Mouse (Mus musculus) forebrain, embryonic 16.5 days (tissue): ENCODE measurements around the gene Ghrhr. TPM values are rescaled to one million over a fixed set of nuclear protein-coding genes. Genes with fewer than 3 reads are reported as not detected.

Experiments used
- ATAC-seq: fragments of 200-750 bp; cut with Nextera tagmentation; 2 replicates; pipeline ENCODE4 v1.8.0; 2017; ENCODE audit warnings: mild to moderate bottlenecking, moderate library complexity
- H3K27ac ChIP-seq: fragments of 300-500 bp; sonication (generic); 2 replicates; pipeline ENCODE4 v1.5.1; 2014; ENCODE audit warnings: low read length, control low read depth
- H3K27me3 ChIP-seq: fragments of 300-500 bp; sonication (generic); replicated peaks from 2 replicates; pipeline ENCODE4 v1.6.1; 2014; ENCODE audit warnings: low read length; ENCODE audit not compliant: control insufficient read depth, insufficient read depth
- H3K36me3 ChIP-seq: fragments of 300-500 bp; sonication (generic); 2 replicates; pipeline ENCODE4 v1.6.1; 2014; ENCODE audit not compliant: control insufficient read depth, insufficient read depth
- H3K4me1 ChIP-seq: fragments of 300-500 bp; sonication (generic); replicated peaks from 2 replicates; pipeline ENCODE4 v1.6.1; 2014; ENCODE audit warnings: low read length; ENCODE audit not compliant: control insufficient read depth, insufficient read depth
- H3K4me2 ChIP-seq: fragments of 300-500 bp; sonication (generic); 2 replicates; pipeline ENCODE4 v1.6.1; 2014; ENCODE audit warnings: mild to moderate bottlenecking, low read length, control low read depth
- H3K4me3 ChIP-seq: fragments of 300-500 bp; sonication (generic); replicated peaks from 2 replicates; pipeline ENCODE4 v1.5.1; 2014; ENCODE audit warnings: mild to moderate bottlenecking, low read length, control low read depth
- H3K9ac ChIP-seq: fragments of 300-500 bp; sonication (generic); replicated peaks from 2 replicates; pipeline ENCODE4 v1.6.1; 2014; ENCODE audit warnings: low read depth, low read length, control low read depth
- H3K9me3 ChIP-seq: fragments of 300-500 bp; sonication (generic); 2 replicates; pipeline ENCODE4 v1.6.1; 2016; ENCODE audit warnings: low read length; ENCODE audit not compliant: control insufficient read depth
- WGBS: fragments of 180-500 bp; shearing (Covaris S2); extraction: QIAGEN DNeasy Blood & Tissue Kit; methylation state at CpG from one replicate; pipeline ENCODE4 v1.1.7; 2014; 5-methylcytosine and 5-hydroxymethylcytosine counted together
- polyA plus RNA-seq: library from polyadenylated mRNA; unstranded; fragments of >200 nt; fragmentation: Nextera tagmentation; extraction: Ambion mirVana; gene quantifications from 2 replicates; pipeline ENCODE4 v1.2.1, GENCODE M21; 2015

Ghrhr gene
- polyA plus RNA-seq = not detected in 2 replicates

DNA sequence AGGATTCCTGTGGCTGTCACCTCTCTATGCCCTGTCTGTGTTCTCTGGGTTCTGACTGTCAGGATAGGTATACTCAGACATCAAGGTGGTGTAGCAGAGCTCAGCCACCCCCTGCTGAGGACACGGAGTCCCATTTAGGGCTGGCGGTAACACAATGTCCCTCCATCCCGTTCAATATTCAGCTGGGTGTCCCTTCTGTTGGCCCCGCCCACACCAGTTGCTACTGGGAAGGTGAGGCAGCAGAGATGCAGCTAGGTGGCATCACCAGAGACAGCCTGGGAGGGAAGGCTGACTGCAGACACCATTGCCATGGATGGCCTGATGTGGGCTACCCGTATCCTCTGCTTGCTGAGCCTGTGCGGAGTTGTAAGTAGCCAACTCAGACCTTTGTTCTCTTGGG lies at the start of gene Ghrhr:
Gene Ghrhr, plus strand, starts transcription at position 220 of the 400 bp plus-strand sequence.
- no peak for ATAC-seq

DNA sequence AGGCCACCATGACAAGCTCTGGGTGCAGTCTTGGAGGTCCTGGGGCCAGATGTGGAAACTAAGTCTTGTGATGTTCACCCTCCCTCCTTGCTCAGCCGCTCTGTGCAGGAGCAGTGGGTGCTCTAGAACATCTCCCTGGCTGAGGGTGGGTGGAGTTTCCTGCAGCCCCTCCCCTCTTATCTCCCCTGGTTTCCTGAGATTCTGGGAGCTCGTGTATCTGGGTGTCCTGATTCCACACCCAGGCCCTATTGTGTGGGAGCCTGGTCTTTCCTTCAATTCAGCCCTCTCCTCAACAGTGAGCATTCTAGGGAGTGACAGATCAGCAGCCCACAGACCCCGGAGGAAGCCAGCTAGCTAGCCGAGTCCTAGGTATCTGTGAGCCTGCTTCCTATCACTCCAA lies 49.8 kb upstream of the Ghrhr start:
- no peak for ATAC-seq
- WGBS = 84% methylated on average over 4 of the region's 4 CpGs

More for the DNA sequence above, at the start of gene Ghrhr:
- H3K27ac ChIP-seq = no peak within 1 kb of the TSS
- no peak within 1 kb of the TSS for H3K4me3 ChIP-seq
- no peaks in the 10 kb centered on the region for H3K27me3 ChIP-seq
- no peak within 1 kb of the TSS for H3K9ac ChIP-seq
- H3K9me3 ChIP-seq = peaks cover 2% of the 10 kb centered on the region; the same call in 1 of the 2 replicates
- H3K4me1 ChIP-seq = no peaks in the 10 kb centered on the region
- 82% methylated on average over 6 of the region's 6 CpGs for WGBS
- H3K4me2 ChIP-seq = no peak within 1 kb of the TSS
- no peaks in the 10 kb centered on the region for H3K36me3 ChIP-seq

GRCm38 (mm10) chr6:55327326-55327725 lies 48.8 kb upstream of the Ghrhr start:
- no peak overlapping the region for H3K27ac ChIP-seq
- no peak overlapping the region for H3K9ac ChIP-seq
- WGBS = 88% methylated on average over 13 of the region's 13 CpGs
- H3K36me3 ChIP-seq = no peaks in the 10 kb centered on the region
- no peak overlapping the region for H3K4me2 ChIP-seq
- no peak for ATAC-seq
- no peaks in the 10 kb centered on the region for H3K27me3 ChIP-seq
- H3K4me1 ChIP-seq = peaks cover 5% of the 10 kb centered on the region
- no peaks in the 10 kb centered on the region for H3K9me3 ChIP-seq
- H3K4me3 ChIP-seq = no peak overlapping the region

More for the DNA sequence above, 49.8 kb upstream of the Ghrhr start:
- H3K4me2 ChIP-seq = no peak overlapping the region
- no peaks in the 10 kb centered on the region for H3K36me3 ChIP-seq
- H3K27me3 ChIP-seq = no peaks in the 10 kb centered on the region
- H3K4me3 ChIP-seq = no peak overlapping the region
- H3K9ac ChIP-seq = no peak overlapping the region
- no peaks in the 10 kb centered on the region for H3K9me3 ChIP-seq
- no peak overlapping the region for H3K27ac ChIP-seq
- no peaks in the 10 kb centered on the region for H3K4me1 ChIP-seq

DNA sequence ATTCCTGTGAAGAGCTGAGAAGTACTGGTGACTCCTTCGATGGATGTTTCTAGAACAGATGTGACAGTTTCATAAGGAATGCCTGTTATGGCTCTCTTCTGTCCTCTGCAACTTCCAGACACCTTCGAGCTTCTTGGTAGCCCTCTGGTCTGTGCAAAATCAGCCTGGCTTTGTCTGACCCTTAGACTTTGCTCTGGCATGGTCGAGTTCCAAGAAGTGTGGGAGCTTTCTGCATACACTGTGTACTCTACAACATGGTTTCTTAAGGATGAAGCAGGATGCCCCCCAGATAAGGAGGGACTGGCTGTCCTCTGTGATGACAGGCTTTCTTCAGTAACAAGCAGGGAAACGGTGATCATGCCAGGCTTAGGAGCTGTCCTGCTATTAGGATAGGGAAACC lies 47.9 kb upstream of the Ghrhr start:
- no peaks in the 10 kb centered on the region for H3K36me3 ChIP-seq
- no peak overlapping the region for H3K4me3 ChIP-seq
- WGBS = 82% methylated on average over 4 of the region's 4 CpGs
- H3K4me2 ChIP-seq = no peak overlapping the region
- H3K9me3 ChIP-seq = no peaks in the 10 kb centered on the region
- no peak overlapping the region for H3K27ac ChIP-seq
- no peak overlapping the region for H3K9ac ChIP-seq
- H3K27me3 ChIP-seq = no peaks in the 10 kb centered on the region
- H3K4me1 ChIP-seq = peaks cover 14% of the 10 kb centered on the region
- ATAC-seq = no peak

DNA sequence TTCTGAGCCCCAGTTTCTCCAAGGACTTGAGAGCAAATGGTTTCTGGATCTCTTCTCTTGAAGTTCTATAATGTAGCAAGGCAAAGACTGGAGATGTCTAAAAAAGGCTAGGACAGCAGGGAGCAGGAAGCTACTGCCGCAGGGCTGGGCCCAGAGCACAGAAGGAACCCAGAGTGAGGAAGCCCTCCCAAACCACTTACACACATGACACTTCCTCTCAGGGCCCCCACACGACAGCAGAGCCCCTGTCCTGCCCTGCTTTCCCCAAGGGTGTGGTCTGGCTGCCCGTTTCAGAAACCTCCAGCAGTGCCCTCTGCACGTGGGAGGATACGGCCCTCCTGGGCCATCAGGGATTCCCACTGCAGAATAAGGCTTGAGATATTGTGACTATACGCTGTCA lies 44.8 kb upstream of the Ghrhr start:
- Histone ChIP-seq H3K27me3 (no peaks in the 10 kb centered on the region), H3K4me3 (no peak overlapping the region), H3K9ac (no peak overlapping the region; the same call in 1 of the 2 replicates), H3K36me3 (no peaks in the 10 kb centered on the region), H3K4me2 (no peak overlapping the region), H3K4me1 (peaks cover 22% of the 10 kb centered on the region), H3K9me3 (no peaks in the 10 kb centered on the region), H3K27ac (no peak overlapping the region)
- 64% methylated on average over 6 of the region's 6 CpGs for WGBS
- ATAC-seq = no peak

DNA sequence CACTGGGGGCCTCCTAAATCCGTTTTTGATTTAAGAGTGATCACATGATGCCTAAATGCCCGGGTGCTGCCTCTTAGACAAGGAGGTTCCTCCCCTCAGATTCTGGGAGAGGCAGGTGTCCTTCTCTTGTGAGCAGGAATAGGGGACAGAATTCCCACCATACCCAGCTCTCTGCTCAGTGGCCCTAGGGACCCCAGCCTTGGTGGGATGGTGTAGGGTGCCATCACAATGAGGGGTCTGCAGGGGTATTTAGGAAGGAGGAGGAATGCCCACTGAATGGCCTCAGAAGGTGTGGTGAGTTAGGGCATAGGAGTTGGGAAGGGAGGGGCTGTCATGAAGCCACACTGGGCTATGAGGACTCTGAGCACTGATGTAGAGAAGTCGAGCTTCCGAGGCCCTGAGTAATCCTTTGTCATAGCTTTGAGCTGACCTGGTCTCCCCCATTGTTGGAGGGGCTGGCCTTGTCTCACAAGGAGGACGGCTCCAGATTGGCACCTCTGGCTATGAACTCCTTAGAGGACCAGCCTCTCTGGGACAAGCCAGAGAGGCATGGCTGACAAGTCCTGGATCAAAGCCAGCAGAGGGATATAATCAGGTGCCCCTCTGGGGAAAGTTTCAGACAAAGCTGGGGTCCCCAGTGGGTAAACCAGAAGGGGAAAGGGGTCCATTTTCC lies 43.9 kb upstream of the Ghrhr start:
- Histone ChIP-seq H3K36me3 (no peaks in the 10 kb centered on the region), H3K4me2 (no peak overlapping the region), H3K9ac (no peak overlapping the region), H3K4me3 (no peak overlapping the region), H3K27ac (no peak overlapping the region), H3K9me3 (no peaks in the 10 kb centered on the region), H3K4me1 (peaks cover 25% of the 10 kb centered on the region), H3K27me3 (no peaks in the 10 kb centered on the region)
- ATAC-seq = peak; percentile 49
- 31% methylated on average over 5 of the region's 5 CpGs for WGBS

- H3K9me3 ChIP-seq = no peaks in the 10 kb centered on the region
- H3K4me3 ChIP-seq = no peak overlapping the region
- H3K36me3 ChIP-seq = no peaks in the 10 kb centered on the region
- 36% methylated on average over 6 of the region's 6 CpGs for WGBS
- peaks cover 25% of the 10 kb centered on the region for H3K4me1 ChIP-seq
- H3K27me3 ChIP-seq = no peaks in the 10 kb centered on the region
- H3K4me2 ChIP-seq = no peak overlapping the region
- ATAC-seq = peak; percentile 87
- no peak overlapping the region for H3K9ac ChIP-seq
- H3K27ac ChIP-seq = no peak overlapping the region
Measured at GRCm38 (mm10) chr6:55332773-55333109, 43.4 kb upstream of the Ghrhr start.

GRCm38 (mm10) chr6:55335989-55336514 lies 40.0 kb upstream of the Ghrhr start, which contains the start of gene Aqp1:
Aqp1 (plus strand) TSS chr6:55336432.
- ATAC-seq = peak; percentile 74
- Histone ChIP-seq H3K4me2 (no peak within 1 kb of the TSS), H3K27ac (no peak within 1 kb of the TSS)

GRCm38 (mm10) chr6:55337242-55337641 lies 38.9 kb upstream of the Ghrhr start:
- Histone ChIP-seq H3K27me3 (no peaks in the 10 kb centered on the region), H3K36me3 (no peaks in the 10 kb centered on the region), H3K4me1 (peaks cover 21% of the 10 kb centered on the region), H3K27ac (no peak overlapping the region), H3K9ac (no peak overlapping the region), H3K4me3 (no peak overlapping the region), H3K4me2 (no peak overlapping the region), H3K9me3 (no peaks in the 10 kb centered on the region)
- ATAC-seq = no peak
- 84% methylated on average over 5 of the region's 5 CpGs for WGBS

More at GRCm38 (mm10) chr6:55335989-55336514, 40.0 kb upstream of the Ghrhr start, which contains the start of gene Aqp1:
- Histone ChIP-seq H3K9me3 (no peaks in the 10 kb centered on the region), H3K36me3 (no peaks in the 10 kb centered on the region), H3K4me1 (peaks cover 25% of the 10 kb centered on the region), H3K4me3 (no peak within 1 kb of the TSS), H3K27me3 (no peaks in the 10 kb centered on the region), H3K9ac (no peak within 1 kb of the TSS)
- WGBS = 12% methylated on average over 12 of the region's 12 CpGs
